Mouse (Mus musculus) erythroblast, adult 5-6 weeks (primary cell): ENCODE measurements around the gene Vps35l. TPM values are rescaled to one million over a fixed set of nuclear protein-coding genes. Genes with fewer than 3 reads are reported as not detected.

ENCODE experiments used
- ATAC-seq: replicated peaks from 2 replicates; pipeline ENCODE4 v1.8.0; 2016; ENCODE audit warnings: moderate number of reproducible peaks, mild to moderate bottlenecking, moderate TSS enrichment, inconsistent platforms; ENCODE audit not compliant: poor library complexity, low FRiP score, severe bottlenecking
- total RNA-seq, 2 experiments: library from RNA; stranded (forward) in 1 of 2; stranded (reverse) in 1 of 2; fragments of 150-400 nt in 1 of 2; fragments of 200-764, 138-1000 nt in 1 of 2; gene quantifications; 2 replicates each; pipeline versions ENCODE4 v1.2.3 to v1.2.4; 2015 to 2017; ENCODE audit warnings: low replicate concordance in 2 of 2

Vps35l gene
- total RNA-seq (2015; ENCODE audit: low replicate concordance) (18.1 and 21.1 TPM in 2 replicates), total RNA-seq (2017; ENCODE audit: low replicate concordance) (28.6 and 32.9 TPM in 2 replicates)

- ATAC-seq, result peak; percentile 78
Observed at GRCm38 (mm10) chr7:118739975-118740531, at the start of gene Vps35l. TSS of gene Vps35l (plus strand) at chr7:118740226.

- no peak for ATAC-seq
Observed at GRCm38 (mm10) chr7:118691287-118691686, 48.7 kb upstream of the Vps35l start.

- no peak for ATAC-seq
Observed at GRCm38 (mm10) chr7:118696146-118696545, 43.9 kb upstream of the Vps35l start.

GRCm38 (mm10) chr7:118697168-118697567 is 42.9 kb upstream of the Vps35l start:
- ATAC-seq, result no peak

GRCm38 (mm10) chr7:118698882-118699281 is 41.1 kb upstream of the Vps35l start:
- no peak for ATAC-seq

GRCm38 (mm10) chr7:118703144-118703561 is 36.9 kb upstream of the Vps35l start:
- ATAC-seq, result no peak

- ATAC-seq, result no peak
Observed at GRCm38 (mm10) chr7:118704001-118704850, 35.8 kb upstream of the Vps35l start.

GRCm38 (mm10) chr7:118705101-118705961 is 34.7 kb upstream of the Vps35l start, which contains the start of gene Gde1:
TSS of gene Gde1 (minus strand) at chr7:118705778.
- peak; percentile 94 for ATAC-seq

- no peak for ATAC-seq
Observed at GRCm38 (mm10) chr7:118706051-118706450, 34.0 kb upstream of the Vps35l start.

GRCm38 (mm10) chr7:118706488-118706887 is 33.5 kb upstream of the Vps35l start:
- no peak for ATAC-seq

- no peak for ATAC-seq
Observed at GRCm38 (mm10) chr7:118707216-118707615, 32.8 kb upstream of the Vps35l start.

- no peak for ATAC-seq
Observed at GRCm38 (mm10) chr7:118708002-118708401, 32.0 kb upstream of the Vps35l start.

- no peak for ATAC-seq
Observed at GRCm38 (mm10) chr7:118710776-118711175, 29.2 kb upstream of the Vps35l start.

- peak; percentile 99 for ATAC-seq
Observed at GRCm38 (mm10) chr7:118712228-118713173, 27.5 kb upstream of the Vps35l start, which contains the start of gene Ccp110. TSS of gene Ccp110 (plus strand) at chr7:118712552.

- no peak for ATAC-seq
Observed at GRCm38 (mm10) chr7:118714873-118715272, 25.2 kb upstream of the Vps35l start.

GRCm38 (mm10) chr7:118718066-118718465 is 22.0 kb upstream of the Vps35l start:
- ATAC-seq, result no peak

- ATAC-seq, result no peak
Observed at GRCm38 (mm10) chr7:118723927-118724326, 16.1 kb upstream of the Vps35l start.

GRCm38 (mm10) chr7:118725459-118725858 is 14.6 kb upstream of the Vps35l start:
- no peak for ATAC-seq
